Mouse (Mus musculus): ENCODE measurements at regions not wholly inside any gene's neighbourhood (a gene's known extent, or its start where the extent isn't known, plus 50 kb on each side); places are given as distances from the start of the nearest gene placed in this dataset.

DNA sequence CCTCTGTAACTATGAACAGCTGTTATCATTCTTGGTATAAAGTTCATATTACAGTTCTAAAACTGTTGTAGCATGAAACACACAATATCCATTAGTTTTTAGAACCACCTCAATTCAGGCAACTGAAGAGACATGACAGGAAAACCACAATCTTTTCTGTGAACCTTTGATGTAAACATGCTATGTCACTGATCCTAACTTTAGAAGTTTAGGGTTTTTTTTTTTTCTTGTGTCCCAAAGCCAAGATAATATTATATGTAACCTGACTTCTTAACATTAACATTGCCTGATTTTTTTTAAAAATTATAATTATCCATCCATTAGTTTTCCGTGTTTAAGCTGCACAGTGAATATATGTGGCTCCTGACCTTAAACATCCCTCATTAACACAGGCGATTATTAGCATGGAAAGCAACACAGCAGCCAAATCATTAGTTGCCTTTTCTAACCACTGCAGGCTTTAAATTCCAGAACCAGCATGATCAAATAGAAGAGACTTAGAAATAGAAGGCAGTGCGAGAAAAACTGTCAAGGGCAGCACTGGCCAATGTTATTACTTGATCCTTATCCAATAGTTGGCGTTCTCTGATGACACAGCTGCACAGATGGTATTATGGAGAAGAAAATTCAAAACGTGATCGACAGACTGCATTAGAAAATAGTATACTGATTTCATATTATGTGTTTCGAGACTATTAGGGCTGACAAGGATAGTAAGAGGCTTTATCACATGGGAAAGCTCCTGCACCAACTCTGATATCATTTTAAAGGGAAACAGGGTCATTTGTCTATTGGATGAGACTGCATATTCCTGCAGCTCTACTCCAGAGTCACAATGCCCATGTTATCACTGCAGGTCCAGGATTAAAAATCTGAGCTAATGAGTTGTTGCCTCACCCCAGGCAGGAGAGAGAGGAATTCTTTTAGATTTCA, 321.7 kb upstream of the Clec14a start:
- TF ChIP-seq CTCF (conservative IDR thresholded peaks at IDR 0.05; ENCODE audit: insufficient read depth, insufficient read length, low read depth, low read length) (no peak), POLR2A (IDR thresholded peaks at IDR 0.05; ENCODE audit: low read depth, low read length) (no peak)
